Comparison of ENCODE assay signal across 8 mouse cellular contexts in the genomic region with DNA sequence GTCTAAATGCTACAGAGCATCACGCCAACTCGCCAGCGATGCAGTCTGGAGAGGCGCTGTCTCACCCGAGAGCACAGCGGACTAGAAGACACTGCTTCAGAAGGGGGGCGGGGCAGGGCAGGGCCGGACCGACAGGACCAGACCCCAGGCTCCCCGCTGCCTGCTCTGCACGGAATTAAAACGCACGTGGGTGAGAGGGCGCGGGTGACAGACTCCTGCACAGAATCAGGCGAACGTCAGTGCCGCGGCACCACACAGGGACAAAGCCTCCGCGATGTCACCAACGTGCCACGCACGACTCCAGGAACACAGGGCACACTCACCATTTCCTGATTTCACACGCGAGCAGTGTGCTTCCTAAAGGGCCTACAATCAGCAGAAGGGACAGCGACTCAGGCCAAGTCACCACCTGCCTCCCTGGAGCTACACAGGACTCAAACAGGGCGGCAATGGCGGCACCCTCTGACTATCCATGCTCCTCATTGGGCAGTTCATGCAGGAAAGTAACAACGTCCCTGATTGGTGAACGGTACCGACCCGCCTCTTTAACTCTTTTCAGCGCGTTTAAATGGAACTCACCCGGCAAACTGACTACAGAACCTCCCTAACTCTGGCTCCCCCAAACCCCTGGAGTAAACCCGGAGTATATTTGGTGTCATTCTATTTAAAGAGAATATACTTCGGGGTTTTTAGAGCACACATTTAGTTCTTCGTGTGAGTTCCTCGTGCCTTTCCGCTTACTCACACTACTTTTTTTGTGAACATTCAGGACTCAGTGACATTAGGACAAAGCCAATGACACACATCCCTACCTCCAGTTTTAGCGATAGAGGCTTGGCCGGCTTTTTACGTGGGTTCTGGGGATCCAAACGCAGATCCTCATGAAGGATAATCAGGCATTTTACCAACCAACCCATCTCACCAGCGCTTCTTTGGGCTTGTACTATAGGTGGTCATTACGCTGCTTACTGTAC. TPM values are rescaled to one million over a fixed set of nuclear protein-coding genes. Genes with fewer than 3 reads are reported as not detected.
DNase-seq lines count a peak whose midpoint lies in the region; ATAC-seq and TF ChIP-seq lines count a peak whose summit lies in the region.

A gene (minus strand): TSS at position 468 of the 974 bp plus-strand sequence.

- peak; percentile 98 for ATAC-seq in embryonic facial prominence, embryonic 13.5 days (ENCODE audit: insufficient number of reproducible peaks, insufficient read depth, low FRiP score, low TSS enrichment, low read depth)
- ATAC-seq in limb, embryonic 12.5 days (ENCODE audit: insufficient number of reproducible peaks, insufficient read depth, low FRiP score, low TSS enrichment, low read depth), result peak; percentile 100
- peak; percentile 100 for ATAC-seq in midbrain, embryonic 15.5 days (replicated peaks)

- no peaks in the 10 kb centered on the region for H3K9me3 ChIP-seq in embryonic facial prominence, embryonic 13.5 days
- 0 out of 2 replicates have a peak, but pooled peaks cover 5% of the 10 kb centered on the region for H3K9me3 ChIP-seq in limb, embryonic 12.5 days
- H3K9me3 ChIP-seq in midbrain, embryonic 15.5 days, result no peaks in the 10 kb centered on the region

- H3K4me3 ChIP-seq in embryonic facial prominence, embryonic 13.5 days, result peak within 1 kb of the TSS; percentile 93
- H3K4me3 ChIP-seq in kidney, adult 2 months (ENCODE audit: insufficient read depth, low read depth, low read length), result peak within 1 kb of the TSS; percentile 74
- peak within 1 kb of the TSS; percentile 91 for H3K4me3 ChIP-seq in limb, embryonic 12.5 days (replicated peaks)
- peak within 1 kb of the TSS; percentile 91 for H3K4me3 ChIP-seq in midbrain, embryonic 15.5 days
- peak within 1 kb of the TSS; percentile 84 for H3K4me3 ChIP-seq in spleen, adult 2 months (ENCODE audit: extremely low read depth, insufficient read depth, insufficient read length)

- H3K4me1 ChIP-seq in embryonic facial prominence, embryonic 13.5 days, result peaks cover 6% of the 10 kb centered on the region; the same call in 1 of the 2 replicates
- no peaks in the 10 kb centered on the region for H3K4me1 ChIP-seq in kidney, adult 2 months (ENCODE audit: control insufficient read depth, insufficient read depth, low read length)
- H3K4me1 ChIP-seq in limb, embryonic 12.5 days (replicated peaks), result peaks cover 2% of the 10 kb centered on the region; the same call in 1 of the 2 replicates
- H3K4me1 ChIP-seq in midbrain, embryonic 15.5 days, result peaks cover 12% of the 10 kb centered on the region
- H3K4me1 ChIP-seq in spleen, adult 2 months (ENCODE audit: control insufficient read depth, insufficient read depth, insufficient read length), result no peaks in the 10 kb centered on the region

- H3K4me2 ChIP-seq in embryonic facial prominence, embryonic 13.5 days, result peak within 1 kb of the TSS; percentile 77
- peak within 1 kb of the TSS; percentile 73 for H3K4me2 ChIP-seq in limb, embryonic 12.5 days
- peak within 1 kb of the TSS; percentile 72 for H3K4me2 ChIP-seq in midbrain, embryonic 15.5 days

- TF ChIP-seq POLR2A in kidney, adult 2 months (IDR thresholded peaks at IDR 0.05; ENCODE audit: low read depth, low read length), result peak; percentile 49
- no peak; the same call in 1 of the 2 replicates for TF ChIP-seq POLR2A in spleen, adult 2 months (IDR thresholded peaks at IDR 0.05; ENCODE audit: low read depth, low read length)

- H3K9ac ChIP-seq in embryonic facial prominence, embryonic 13.5 days, result peak within 1 kb of the TSS; percentile 89
- H3K9ac ChIP-seq in limb, embryonic 12.5 days (replicated peaks), result peak within 1 kb of the TSS; percentile 90
- H3K9ac ChIP-seq in midbrain, embryonic 15.5 days, result peak within 1 kb of the TSS; percentile 78

- H3K27ac ChIP-seq in embryonic facial prominence, embryonic 13.5 days, result peak within 1 kb of the TSS; percentile 85
- peak within 1 kb of the TSS; percentile 0; the same call in 1 of the 2 replicates for H3K27ac ChIP-seq in kidney, adult 2 months (ENCODE audit: insufficient read depth, low read depth, low read length)
- peak within 1 kb of the TSS; percentile 82 for H3K27ac ChIP-seq in limb, embryonic 12.5 days
- H3K27ac ChIP-seq in midbrain, embryonic 15.5 days, result peak within 1 kb of the TSS; percentile 90
- H3K27ac ChIP-seq in spleen, adult 2 months (ENCODE audit: insufficient read depth, low read length), result peak within 1 kb of the TSS; percentile 6; the same call in 1 of the 2 replicates

- 3% methylated on average over 47 of the region's 47 CpGs for WGBS in embryonic facial prominence, embryonic 13.5 days
- WGBS in kidney, adult 2 months, result 3% methylated on average over 47 of the region's 47 CpGs
- WGBS in limb, embryonic 12.5 days, result 4% methylated on average over 47 of the region's 47 CpGs
- WGBS in midbrain, embryonic 15.5 days, result 4% methylated on average over 47 of the region's 47 CpGs
- WGBS in spleen, adult 2 months, result 5% methylated on average over 47 of the region's 47 CpGs

- no peaks in the 10 kb centered on the region for H3K27me3 ChIP-seq in embryonic facial prominence, embryonic 13.5 days
- no peaks in the 10 kb centered on the region for H3K27me3 ChIP-seq in kidney, adult 2 months (replicated peaks; ENCODE audit: control insufficient read depth, insufficient read depth, low read length)
- H3K27me3 ChIP-seq in limb, embryonic 12.5 days, result no peaks in the 10 kb centered on the region
- no peaks in the 10 kb centered on the region for H3K27me3 ChIP-seq in midbrain, embryonic 15.5 days (replicated peaks)
- no peaks in the 10 kb centered on the region for H3K27me3 ChIP-seq in spleen, adult 2 months (ENCODE audit: control insufficient read depth, insufficient read depth, low read length)

- TF ChIP-seq CTCF in kidney, adult 2 months (conservative IDR thresholded peaks at IDR 0.05; ENCODE audit: insufficient read depth, insufficient read length, low read depth, low read length), result 0 out of 2 replicates have a peak, but pooled peaks have one; percentile 6
- TF ChIP-seq CTCF in spleen, adult 2 months (IDR thresholded peaks at IDR 0.05; ENCODE audit: extremely low read depth, insufficient read depth, insufficient read length, insufficient replicate concordance), result no peak

- DNase-seq in 3134 (ENCODE audit: extremely low read depth, insufficient read length, low spot score), result peak; percentile 83
- peak; percentile 82 to 85 for DNase-seq in adrenal gland, postnatal 36 days
- DNase-seq in heart, adult 18-20 months, result peak; percentile 91
- peak; percentile 95 for DNase-seq in kidney, adult 2 months
- peak; percentile 73 to 76 for DNase-seq in spleen, adult 2 months (ENCODE audit: low read depth in 1 of 2, low spot score in 2 of 2)

- H3K36me3 ChIP-seq in embryonic facial prominence, embryonic 13.5 days, result no peaks in the 10 kb centered on the region
- H3K36me3 ChIP-seq in kidney, adult 2 months (ENCODE audit: control insufficient read depth, insufficient read depth, low read length), result no peaks in the 10 kb centered on the region
- H3K36me3 ChIP-seq in limb, embryonic 12.5 days, result no peaks in the 10 kb centered on the region
- no peaks in the 10 kb centered on the region for H3K36me3 ChIP-seq in midbrain, embryonic 15.5 days (replicated peaks)
- no peaks in the 10 kb centered on the region for H3K36me3 ChIP-seq in spleen, adult 2 months (ENCODE audit: control insufficient read depth, insufficient read depth, low read length)

RNA-seq across cellular contexts. Expression of the gene that starts here (rescaled TPM):
- 1 to 10 TPM; 7.0 to 8.9 TPM for total RNA-seq in adrenal gland, postnatal 36 days (2021)
- polyA plus RNA-seq in embryonic facial prominence, embryonic 13.5 days (2015; fragmentation: Nextera tagmentation; extraction: Ambion mirVana), result 10.8 and 12.2 TPM in 2 replicates
- 1 to 10 TPM; 4.9 to 5.0 TPM for total RNA-seq in heart, adult 18-20 months (2021)
- 0.76 and 1.1 TPM in 2 replicates for polyA plus RNA-seq in kidney, adult 2 months (2012; rRNA removed)
- polyA plus RNA-seq in limb, embryonic 12.5 days (2016; fragmentation: Nextera tagmentation; extraction: Ambion mirVana), result 11.4 and 13.2 TPM in 2 replicates
- polyA plus RNA-seq in midbrain, embryonic 15.5 days (2015; fragmentation: Nextera tagmentation; extraction: Ambion mirVana), result 14.9 and 16.1 TPM in 2 replicates
- polyA plus RNA-seq in spleen, adult 2 months (2012; rRNA removed), result 0.58 and 0.78 TPM in 2 replicates

Comparison
In these comparisons a context has a peak if more than half of its experiments do, and no peak if none do; other contexts are left out.
1. Peak in every context shown above with its lines: DNase-seq, ATAC-seq, H3K4me3 ChIP-seq and H3K27ac ChIP-seq.
2. Peak in DNase-seq, H3K4me3 ChIP-seq and H3K27ac ChIP-seq in spleen, adult 2 months; RNA of the gene not detected or under 1 TPM.
3. H3K27ac ChIP-seq: peak in every context shown above with its lines; median percentile 90 in midbrain, embryonic 15.5 days; 85 in embryonic facial prominence, embryonic 13.5 days; 82 in limb, embryonic 12.5 days; 6 in spleen, adult 2 months; 0 in kidney, adult 2 months.